Mouse (Mus musculus): Measurements from ENCODE around the gene L2hgdh. TPM values are rescaled to one million over a fixed set of nuclear protein-coding genes. Genes with fewer than 3 reads are reported as not detected.
A peak's percentile ranks its signal among the peaks of the same experiment; 100 is the strongest.

The L2hgdh gene
- total RNA-seq (2014; rRNA removed) (10.5 and 12.2 TPM in 2 replicates), polyA plus RNA-seq (2015; fragmentation: Nextera tagmentation; extraction: Ambion mirVana) (10.2 and 11.0 TPM in 2 replicates)

DNA sequence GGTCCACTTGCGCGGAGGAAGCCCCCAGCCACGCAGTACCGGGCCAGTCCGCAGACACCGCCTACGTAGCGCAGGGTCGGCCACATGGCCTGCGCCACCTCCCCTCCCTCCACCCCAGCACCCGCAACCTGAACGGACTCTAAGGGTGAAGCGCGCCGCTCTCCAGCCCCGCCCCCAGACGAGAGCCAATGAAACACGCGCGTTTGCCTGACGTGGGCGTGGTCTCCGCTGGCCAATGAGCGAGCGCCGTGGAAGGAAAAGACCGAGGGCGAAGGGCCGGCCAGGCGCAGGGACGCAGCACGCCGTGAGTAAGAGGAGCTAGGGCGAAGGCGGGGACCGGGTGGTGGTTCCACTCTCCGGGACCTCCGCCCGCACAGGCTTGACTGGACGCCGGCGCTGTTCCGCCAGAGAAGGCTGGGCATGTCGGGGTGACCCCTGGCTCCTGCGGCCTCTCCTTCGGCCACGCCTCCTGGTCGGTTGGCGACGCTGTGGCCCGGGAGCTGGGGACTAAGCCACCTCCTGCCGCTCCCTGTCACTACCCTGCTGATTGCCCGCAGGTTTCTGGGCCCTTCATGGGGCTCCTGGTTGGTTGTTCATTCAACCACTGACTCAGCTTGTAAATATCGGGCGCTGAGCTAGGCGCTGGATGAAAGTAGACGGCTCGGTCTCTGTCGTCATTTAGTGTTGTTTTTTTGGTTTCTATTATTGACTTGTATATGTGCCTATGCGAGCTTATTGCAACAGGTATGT is at the start of gene L2hgdh, which contains the start of gene Atp5s:
L2hgdh (minus strand) TSS at position 163 of the 750 bp plus-strand sequence.
Atp5s (plus strand) TSS at position 240 of the 750 bp plus-strand sequence.
- TF ChIP-seq CTCF (IDR thresholded peaks at IDR 0.05; ENCODE audit: low read depth) = no peak
- peak; percentile 97 for ATAC-seq
- Histone ChIP-seq H3K4me3 (ENCODE audit: low read length) (peak within 1 kb of the TSS; percentile 76), H3K4me1 (ENCODE audit: insufficient read depth, low read length) (0 out of 2 replicates have a peak, but pooled peaks cover 5% of the 10 kb centered on the region), H3K4me2 (ENCODE audit: low read depth, low read length) (peak within 1 kb of the TSS; percentile 77), H3K9me3 (ENCODE audit: low read length) (no peaks in the 10 kb centered on the region), H3K9ac (replicated peaks; ENCODE audit: low read length) (peak within 1 kb of the TSS; percentile 75), H3K27ac (peak within 1 kb of the TSS; percentile 78), H3K27me3 (ENCODE audit: insufficient read depth, low read length) (no peaks in the 10 kb centered on the region), H3K36me3 (ENCODE audit: insufficient read depth, low read length) (no peaks in the 10 kb centered on the region)
- DNase-seq (ENCODE audit: low spot score) = peak; percentile 97
- WGBS = under 1% methylated on average over 60 of the region's 60 CpGs

GRCm38 (mm10) chr12:69768841-69769240 is 44.2 kb upstream of the L2hgdh start:
- Histone ChIP-seq H3K9me3 (ENCODE audit: low read length) (no peaks in the 10 kb centered on the region), H3K4me3 (ENCODE audit: low read length) (no peak overlapping the region), H3K27ac (no peak overlapping the region), H3K9ac (replicated peaks; ENCODE audit: low read length) (no peak overlapping the region), H3K36me3 (ENCODE audit: insufficient read depth, low read length) (no peaks in the 10 kb centered on the region), H3K4me2 (ENCODE audit: low read depth, low read length) (no peak overlapping the region), H3K27me3 (ENCODE audit: insufficient read depth, low read length) (no peaks in the 10 kb centered on the region), H3K4me1 (ENCODE audit: insufficient read depth, low read length) (no peaks in the 10 kb centered on the region)
- DNase-seq (ENCODE audit: low spot score) = no peak
- WGBS = 96% methylated on average over 2 of the region's 2 CpGs
- no peak for TF ChIP-seq CTCF (IDR thresholded peaks at IDR 0.05; ENCODE audit: low read depth)
- no peak for ATAC-seq

GRCm38 (mm10) chr12:69767476-69768258 is 43.0 kb upstream of the L2hgdh start:
- WGBS = 40% methylated on average over 9 of the region's 9 CpGs
- no peaks in the 10 kb centered on the region for H3K36me3 ChIP-seq (ENCODE audit: insufficient read depth, low read length)
- H3K4me1 ChIP-seq (ENCODE audit: insufficient read depth, low read length) = no peaks in the 10 kb centered on the region
- H3K4me2 ChIP-seq (ENCODE audit: low read depth, low read length) = no peak overlapping the region
- DNase-seq (ENCODE audit: low spot score) (no peak), ATAC-seq (no peak)
- no peak for TF ChIP-seq CTCF (IDR thresholded peaks at IDR 0.05; ENCODE audit: low read depth)
- H3K27me3 ChIP-seq (ENCODE audit: insufficient read depth, low read length) = no peaks in the 10 kb centered on the region
- H3K4me3 ChIP-seq (ENCODE audit: low read length) = no peak overlapping the region
- no peaks in the 10 kb centered on the region for H3K9me3 ChIP-seq (ENCODE audit: low read length)
- H3K27ac ChIP-seq = no peak overlapping the region
- H3K9ac ChIP-seq (replicated peaks; ENCODE audit: low read length) = no peak overlapping the region

DNA sequence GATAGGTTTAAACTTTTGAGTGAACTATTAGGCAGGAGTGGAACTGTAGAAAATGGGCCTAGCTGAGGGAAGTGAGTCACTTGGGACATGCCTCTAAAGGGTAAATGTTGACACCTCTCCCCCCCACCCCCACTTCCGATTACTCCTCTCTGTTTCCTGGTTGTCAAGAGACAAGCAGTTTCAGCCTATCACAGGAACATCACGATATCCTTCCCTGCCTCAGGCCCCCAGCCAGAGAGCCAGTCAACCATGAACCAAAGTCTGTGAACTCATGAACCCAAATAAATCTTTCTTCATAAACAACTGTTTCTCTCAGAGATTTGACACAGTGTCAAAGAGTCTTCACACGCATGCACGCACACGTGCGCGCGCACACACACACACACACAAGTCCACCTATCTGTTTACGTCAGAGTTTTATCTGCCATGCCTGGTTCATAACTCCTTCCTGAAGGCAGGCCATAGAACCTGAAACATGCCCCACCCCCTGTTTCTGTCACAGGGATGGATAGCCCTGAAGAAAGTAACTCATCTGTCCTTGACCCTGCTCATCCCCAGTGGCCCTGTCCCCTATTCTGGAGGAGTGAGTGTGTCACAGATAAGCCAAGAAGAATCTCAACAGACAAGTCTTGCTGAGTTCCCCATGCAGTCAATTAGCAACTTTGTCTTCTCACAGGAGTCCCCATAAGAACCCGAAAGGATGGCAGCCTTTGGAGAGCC is 41.7 kb upstream of the L2hgdh start:
- no peaks in the 10 kb centered on the region for H3K27me3 ChIP-seq (ENCODE audit: insufficient read depth, low read length)
- 80% methylated on average over 10 of the region's 10 CpGs for WGBS
- no peaks in the 10 kb centered on the region for H3K4me1 ChIP-seq (ENCODE audit: insufficient read depth, low read length)
- no peak for TF ChIP-seq CTCF (IDR thresholded peaks at IDR 0.05; ENCODE audit: low read depth)
- H3K4me2 ChIP-seq (ENCODE audit: low read depth, low read length) = no peak overlapping the region
- H3K9me3 ChIP-seq (ENCODE audit: low read length) = no peaks in the 10 kb centered on the region
- H3K9ac ChIP-seq (replicated peaks; ENCODE audit: low read length) = no peak overlapping the region
- no peak overlapping the region for H3K27ac ChIP-seq
- ATAC-seq (no peak), DNase-seq (ENCODE audit: low spot score) (no peak)
- no peaks in the 10 kb centered on the region for H3K36me3 ChIP-seq (ENCODE audit: insufficient read depth, low read length)
- no peak overlapping the region for H3K4me3 ChIP-seq (ENCODE audit: low read length)

DNA sequence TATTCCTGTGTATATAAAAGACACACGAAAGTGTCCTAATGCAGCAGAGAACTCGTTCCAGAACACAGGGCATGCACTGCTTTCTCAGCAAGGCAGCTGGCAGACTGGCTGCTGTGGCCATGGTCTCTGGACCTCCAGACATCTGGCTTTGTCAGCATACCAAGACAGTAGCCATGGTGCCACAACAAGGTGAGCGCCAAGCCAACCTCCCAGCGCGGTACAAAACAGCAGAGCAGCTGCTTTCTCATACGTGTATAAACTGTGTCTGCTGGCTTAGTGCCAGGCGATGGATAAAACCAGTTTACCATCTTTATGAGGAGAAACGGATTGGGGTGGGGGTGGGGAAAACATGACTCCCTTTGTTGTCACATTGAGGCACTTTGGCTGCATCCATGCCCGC is 40.9 kb upstream of the L2hgdh start:
- H3K27me3 ChIP-seq (ENCODE audit: insufficient read depth, low read length) = no peaks in the 10 kb centered on the region
- TF ChIP-seq CTCF (IDR thresholded peaks at IDR 0.05; ENCODE audit: low read depth) = no peak
- no peak overlapping the region for H3K4me2 ChIP-seq (ENCODE audit: low read depth, low read length)
- H3K4me1 ChIP-seq (ENCODE audit: insufficient read depth, low read length) = no peaks in the 10 kb centered on the region
- no peak for ATAC-seq
- no peak overlapping the region for H3K9ac ChIP-seq (replicated peaks; ENCODE audit: low read length)
- no peak overlapping the region for H3K4me3 ChIP-seq (ENCODE audit: low read length)
- 40% methylated on average over 9 of the region's 9 CpGs for WGBS
- no peaks in the 10 kb centered on the region for H3K36me3 ChIP-seq (ENCODE audit: insufficient read depth, low read length)
- DNase-seq (ENCODE audit: low spot score) = peak; percentile 30
- H3K27ac ChIP-seq = no peak overlapping the region
- no peaks in the 10 kb centered on the region for H3K9me3 ChIP-seq (ENCODE audit: low read length)

DNA sequence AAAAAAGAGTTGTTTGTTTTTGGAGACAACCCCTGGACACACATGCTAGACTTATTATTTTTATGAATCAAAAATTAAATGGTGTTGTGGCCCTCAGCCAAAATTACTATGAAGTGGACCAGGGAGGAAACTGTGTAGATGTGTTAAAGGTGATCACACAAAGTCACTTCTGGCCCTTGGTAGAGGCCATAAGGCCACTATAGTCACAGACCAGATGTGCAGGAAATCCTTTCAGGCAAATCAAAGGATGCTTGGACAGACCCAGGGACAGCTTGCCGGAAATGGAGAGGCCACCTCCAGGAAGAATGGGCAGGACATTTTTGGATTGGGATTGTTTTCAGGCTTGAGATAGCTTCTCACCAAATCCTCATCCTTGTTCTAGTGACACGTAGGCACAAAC is 36.9 kb upstream of the L2hgdh start:
- Histone ChIP-seq H3K9ac (replicated peaks; ENCODE audit: low read length) (no peak overlapping the region), H3K27ac (no peak overlapping the region), H3K4me2 (ENCODE audit: low read depth, low read length) (no peak overlapping the region), H3K36me3 (ENCODE audit: insufficient read depth, low read length) (no peaks in the 10 kb centered on the region), H3K4me3 (ENCODE audit: low read length) (no peak overlapping the region), H3K27me3 (ENCODE audit: insufficient read depth, low read length) (no peaks in the 10 kb centered on the region), H3K9me3 (ENCODE audit: low read length) (no peaks in the 10 kb centered on the region), H3K4me1 (ENCODE audit: insufficient read depth, low read length) (0 out of 2 replicates have a peak, but pooled peaks cover 5% of the 10 kb centered on the region)
- no peak for TF ChIP-seq CTCF (IDR thresholded peaks at IDR 0.05; ENCODE audit: low read depth)
- DNase-seq (ENCODE audit: low spot score) (no peak), ATAC-seq (no peak)
- WGBS = 79% methylated on average over 2 of the region's 2 CpGs
